Mouse (Mus musculus) neural tube, embryonic 15.5 days (tissue): ENCODE results near the gene Fam172a. TPM values are rescaled to one million over a fixed set of nuclear protein-coding genes. Genes with fewer than 3 reads are reported as not detected.

Source experiments
- ATAC-seq: fragments of 200-750 bp; cut with Nextera tagmentation; 2 replicates; pipeline ENCODE4 v1.8.0; 2017; ENCODE audit warnings: mild to moderate bottlenecking, moderate TSS enrichment, moderate library complexity; ENCODE audit not compliant: low FRiP score
- H3K27ac ChIP-seq: fragments of 300-500 bp; sonication (generic); replicated peaks from 2 replicates; pipeline ENCODE4 v1.5.1; 2015; ENCODE audit warnings: mild to moderate bottlenecking, inconsistent platforms
- H3K27me3 ChIP-seq: fragments of 300-500 bp; sonication (generic); replicated peaks from 2 replicates; pipeline ENCODE4 v1.6.1; 2015; ENCODE audit warnings: inconsistent platforms
- H3K36me3 ChIP-seq: fragments of 300-500 bp; sonication (generic); 2 replicates; pipeline ENCODE4 v1.6.1; 2015; ENCODE audit warnings: inconsistent platforms
- H3K4me1 ChIP-seq: fragments of 300-500 bp; sonication (generic); 2 replicates; pipeline ENCODE4 v1.6.1; 2015; ENCODE audit warnings: inconsistent platforms
- H3K4me2 ChIP-seq: fragments of 300-500 bp; sonication (generic); 2 replicates; pipeline ENCODE4 v1.6.1; 2015; ENCODE audit warnings: inconsistent platforms, mild to moderate bottlenecking, moderate library complexity
- H3K4me3 ChIP-seq: fragments of 300-500 bp; sonication (generic); replicated peaks from 2 replicates; pipeline ENCODE4 v1.5.1; 2015; ENCODE audit warnings: mild to moderate bottlenecking, inconsistent platforms
- H3K9ac ChIP-seq: fragments of 300-500 bp; sonication (generic); replicated peaks from 2 replicates; pipeline ENCODE4 v1.6.1; 2015; ENCODE audit warnings: mild to moderate bottlenecking, inconsistent platforms
- H3K9me3 ChIP-seq: fragments of 300-500 bp; sonication (generic); replicated peaks from 2 replicates; pipeline ENCODE4 v1.6.1; 2016; ENCODE audit warnings: inconsistent platforms
- WGBS: fragments of 180-500 bp; shearing (Covaris S2); methylation state at CpG from one replicate; pipeline ENCODE4 v1.1.7; 2015; ENCODE audit warnings: mixed read lengths; 5-methylcytosine and 5-hydroxymethylcytosine counted together
- polyA plus RNA-seq: library from polyadenylated mRNA; unstranded; fragments of >200 nt; fragmentation: Nextera tagmentation; extraction: Ambion mirVana; gene quantifications from 2 replicates; pipeline ENCODE4 v1.2.1, GENCODE M21; 2015

The Fam172a gene
- polyA plus RNA-seq, 1 experiment from 2014 or later = 39.5 TPM

DNA sequence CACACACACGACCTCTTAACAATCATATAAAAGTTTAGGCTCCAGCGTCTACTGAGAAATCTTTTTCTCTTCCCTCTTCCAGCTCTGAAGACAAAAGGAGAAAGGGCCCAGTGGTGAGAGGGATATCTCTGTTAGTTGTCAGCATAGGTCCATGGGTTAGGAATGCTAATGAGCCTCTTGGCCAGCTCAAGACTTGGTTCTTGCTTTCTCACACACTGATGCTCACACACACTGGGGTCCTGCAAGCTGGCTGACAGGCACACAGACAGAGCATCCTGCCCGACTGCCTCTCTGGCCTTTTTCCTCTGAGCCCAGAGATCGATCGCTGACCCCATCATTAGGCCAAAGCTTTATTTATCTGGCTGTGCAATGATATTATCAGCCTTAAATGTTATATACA, 482.2 kb downstream of the Fam172a start:
- Histone ChIP-seq H3K4me2 (no peak overlapping the region), H3K27me3 (no peaks in the 10 kb centered on the region), H3K4me1 (peaks cover 30% of the 10 kb centered on the region), H3K36me3 (no peaks in the 10 kb centered on the region), H3K4me3 (no peak overlapping the region), H3K9me3 (no peaks in the 10 kb centered on the region), H3K27ac (peak overlapping the region; percentile 39; the same call in 1 of the 2 replicates), H3K9ac (no peak overlapping the region)
- 31% methylated on average over 5 of the region's 5 CpGs for WGBS
- peak; percentile 49; the same call in 1 of the 2 replicates for ATAC-seq

DNA sequence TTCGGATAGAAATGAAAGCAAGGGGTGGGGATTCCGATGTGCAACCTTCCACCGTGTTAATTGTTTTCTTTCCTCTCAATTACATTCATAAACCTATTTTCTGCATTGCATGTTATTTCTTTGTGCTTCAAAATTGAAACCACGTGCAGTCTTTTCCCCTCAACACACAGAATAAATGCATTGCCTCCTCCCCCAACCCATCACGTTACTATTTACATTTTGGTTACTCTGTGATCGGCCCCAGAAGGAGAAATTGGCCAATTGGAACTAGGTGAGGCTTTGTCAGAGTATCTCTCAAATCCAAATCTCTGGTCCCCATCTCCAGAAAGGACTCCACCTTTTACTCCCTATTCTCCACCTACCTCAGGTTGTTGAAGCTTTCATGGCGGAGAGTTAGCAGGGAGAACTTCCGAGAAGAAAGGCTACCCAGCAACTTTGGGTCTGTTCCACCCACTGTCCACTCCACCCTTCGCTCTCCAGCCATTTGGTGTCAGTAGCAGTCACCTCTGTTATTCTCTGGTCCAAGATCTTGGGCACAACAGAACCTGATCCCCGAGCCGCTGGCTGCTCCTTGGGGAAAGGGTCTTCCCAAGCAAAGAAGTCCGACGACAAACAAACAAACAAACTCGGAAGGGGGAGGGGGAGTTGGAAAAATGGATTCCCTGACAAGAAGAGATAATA, 483.1 kb downstream of the Fam172a start:
- Histone ChIP-seq H3K4me1 (peaks cover 27% of the 10 kb centered on the region), H3K4me2 (0 out of 2 replicates have a peak overlapping the region, but pooled peaks have one; percentile 3)

GRCm38 (mm10) chr13:78186340-78186946, 484.6 kb downstream of the Fam172a start:
- no peak overlapping the region for H3K4me3 ChIP-seq
- no peak overlapping the region for H3K9ac ChIP-seq
- no peak overlapping the region for H3K27ac ChIP-seq
- 27% methylated on average over 12 of the region's 12 CpGs for WGBS
- no peak for ATAC-seq
- H3K36me3 ChIP-seq = no peaks in the 10 kb centered on the region
- no peaks in the 10 kb centered on the region for H3K9me3 ChIP-seq
- no peaks in the 10 kb centered on the region for H3K27me3 ChIP-seq
- H3K4me1 ChIP-seq = peaks cover 34% of the 10 kb centered on the region
- H3K4me2 ChIP-seq = no peak overlapping the region

More for the DNA sequence above, 483.1 kb downstream of the Fam172a start:
- WGBS = 21% methylated on average over 14 of the region's 14 CpGs
- Histone ChIP-seq H3K9me3 (no peaks in the 10 kb centered on the region), H3K9ac (no peak overlapping the region), H3K4me3 (no peak overlapping the region), H3K27me3 (no peaks in the 10 kb centered on the region), H3K36me3 (no peaks in the 10 kb centered on the region), H3K27ac (peak overlapping the region; percentile 39; the same call in 1 of the 2 replicates)
- no peak for ATAC-seq

- Histone ChIP-seq H3K27ac (no peak overlapping the region), H3K36me3 (no peaks in the 10 kb centered on the region), H3K9me3 (no peaks in the 10 kb centered on the region), H3K4me2 (no peak overlapping the region), H3K9ac (no peak overlapping the region), H3K4me1 (peaks cover 32% of the 10 kb centered on the region), H3K27me3 (no peaks in the 10 kb centered on the region), H3K4me3 (no peak overlapping the region)
- ATAC-seq = no peak
- 59% methylated on average over 5 of the region's 5 CpGs for WGBS
Observed at GRCm38 (mm10) chr13:78187833-78188232, 486.0 kb downstream of the Fam172a start.

DNA sequence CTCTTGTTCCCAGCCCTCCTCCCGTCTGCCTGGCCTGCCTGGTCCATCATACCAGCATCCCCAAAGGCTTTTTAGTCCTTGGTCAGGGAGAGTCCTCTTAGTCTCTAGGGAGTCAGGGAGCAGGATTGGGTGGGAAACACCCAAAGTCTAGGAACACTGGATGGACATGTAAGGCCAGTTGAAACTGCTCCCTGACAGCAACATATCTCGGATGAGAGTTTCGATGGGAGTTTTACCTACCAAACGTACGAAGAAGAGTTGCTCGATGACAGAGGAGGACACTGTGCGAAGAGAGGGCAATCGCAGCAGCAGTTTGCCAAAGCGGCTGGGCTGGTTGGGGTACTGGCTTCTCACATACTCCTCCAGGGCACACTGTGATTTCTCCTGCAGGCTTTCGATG, 487.8 kb downstream of the Fam172a start:
- H3K4me2 ChIP-seq = peak overlapping the region; percentile 87
- no peak overlapping the region for H3K9ac ChIP-seq
- no peak overlapping the region for H3K4me3 ChIP-seq
- no peak overlapping the region for H3K27ac ChIP-seq
- no peak for ATAC-seq
- H3K4me1 ChIP-seq = peaks cover 40% of the 10 kb centered on the region
- no peaks in the 10 kb centered on the region for H3K27me3 ChIP-seq
- H3K36me3 ChIP-seq = no peaks in the 10 kb centered on the region
- no peaks in the 10 kb centered on the region for H3K9me3 ChIP-seq
- WGBS = 38% methylated on average over 10 of the region's 10 CpGs

GRCm38 (mm10) chr13:78193211-78193610, 491.4 kb downstream of the Fam172a start:
- ATAC-seq = peak; percentile 32; the same call in 1 of the 2 replicates
- Histone ChIP-seq H3K4me1 (peaks cover 51% of the 10 kb centered on the region), H3K4me3 (peak overlapping the region; percentile 51)

DNA sequence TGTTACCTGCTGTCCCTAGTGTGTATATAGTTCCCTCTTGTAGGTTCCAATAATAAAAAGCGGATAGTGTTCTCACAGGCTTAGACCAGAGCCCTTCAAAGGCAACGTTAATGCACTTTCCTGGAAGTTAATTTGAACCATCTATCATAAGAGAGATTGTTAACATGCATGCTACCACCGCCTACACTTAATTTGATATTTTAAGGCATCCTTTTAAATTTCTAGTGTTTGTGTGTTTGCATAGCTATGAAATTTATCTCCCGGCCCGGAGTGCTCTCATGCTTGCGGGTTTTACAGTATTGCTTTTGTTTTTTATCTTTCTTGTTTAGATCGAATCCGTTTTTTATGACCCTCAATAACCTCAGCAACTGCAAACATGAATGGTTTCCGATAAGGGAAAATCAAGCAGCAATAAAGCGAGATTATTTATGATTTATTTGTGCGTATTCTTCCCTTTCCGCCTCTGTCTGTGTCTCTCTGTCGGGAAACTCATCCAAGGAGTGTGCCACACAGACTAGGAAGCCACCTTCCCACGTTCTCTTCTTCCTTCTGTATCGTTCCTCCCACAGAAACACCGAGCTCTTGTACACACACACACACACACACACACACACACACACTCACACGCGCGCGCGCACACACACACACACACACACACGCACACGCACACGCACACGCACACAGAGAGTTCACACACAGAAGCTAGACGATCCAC, 492.5 kb downstream of the Fam172a start:
- no peaks in the 10 kb centered on the region for H3K27me3 ChIP-seq
- ATAC-seq = peak; percentile 19; the same call in 1 of the 2 replicates
- H3K4me1 ChIP-seq = peaks cover 49% of the 10 kb centered on the region
- H3K9me3 ChIP-seq = no peaks in the 10 kb centered on the region
- 3% methylated on average over 26 of the region's 26 CpGs for WGBS
- peak overlapping the region; percentile 58 for H3K9ac ChIP-seq
- H3K36me3 ChIP-seq = no peaks in the 10 kb centered on the region
- H3K4me2 ChIP-seq = peak overlapping the region; percentile 87
- peak overlapping the region; percentile 51 for H3K4me3 ChIP-seq
- H3K27ac ChIP-seq = peak overlapping the region; percentile 88

More at GRCm38 (mm10) chr13:78193211-78193610, 491.4 kb downstream of the Fam172a start:
- 16% methylated on average over 4 of the region's 4 CpGs for WGBS
- peak overlapping the region; percentile 48; the same call in 1 of the 2 replicates for H3K27ac ChIP-seq
- H3K27me3 ChIP-seq = no peaks in the 10 kb centered on the region
- no peaks in the 10 kb centered on the region for H3K9me3 ChIP-seq
- peak overlapping the region; percentile 58; the same call in 1 of the 2 replicates for H3K9ac ChIP-seq
- H3K4me2 ChIP-seq = peak overlapping the region; percentile 87
- H3K36me3 ChIP-seq = no peaks in the 10 kb centered on the region

DNA sequence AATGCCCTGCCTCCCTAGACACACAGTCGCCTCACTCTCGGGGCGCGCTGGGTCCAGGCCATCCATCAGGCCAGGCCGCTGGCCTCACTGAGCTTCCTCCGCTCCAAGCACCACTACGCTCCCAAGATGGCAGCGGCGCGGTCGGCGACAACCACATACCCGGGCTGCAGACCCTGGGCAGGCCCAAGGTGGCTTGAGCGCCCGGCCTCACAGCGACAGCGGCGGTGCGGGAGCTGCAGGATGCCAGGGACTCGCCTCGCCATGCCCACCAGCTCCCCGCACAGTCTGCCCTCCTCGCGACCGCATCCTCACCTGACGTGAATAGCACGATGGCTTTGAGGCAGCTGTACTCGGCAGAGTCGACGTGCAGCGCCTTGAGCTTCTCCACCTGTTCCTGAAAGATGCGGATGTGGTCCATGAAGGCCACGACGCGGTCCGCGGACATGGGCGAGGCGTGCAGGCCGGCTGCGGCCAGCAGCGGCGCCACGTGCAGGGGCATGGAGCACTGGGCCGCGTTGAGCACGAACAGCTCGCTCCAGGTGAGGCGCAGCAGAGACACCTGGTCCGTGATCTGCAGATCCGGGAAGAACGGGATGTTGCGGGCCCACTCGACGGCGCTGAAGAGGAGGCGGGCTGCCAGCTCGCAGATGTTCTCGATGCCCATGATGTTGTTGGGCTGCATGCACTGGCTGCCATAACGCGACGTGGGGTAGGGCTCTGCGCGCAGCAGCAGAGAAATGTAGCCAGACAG, 493.2 kb downstream of the Fam172a start:
- Histone ChIP-seq H3K27ac (peak overlapping the region; percentile 88), H3K9me3 (no peaks in the 10 kb centered on the region), H3K4me2 (peak overlapping the region; percentile 87), H3K4me3 (peak overlapping the region; percentile 51), H3K36me3 (no peaks in the 10 kb centered on the region), H3K27me3 (no peaks in the 10 kb centered on the region), H3K9ac (peak overlapping the region; percentile 58), H3K4me1 (peaks cover 42% of the 10 kb centered on the region)
- peak; percentile 14; the same call in 1 of the 2 replicates for ATAC-seq
- under 1% methylated on average over 64 of the region's 64 CpGs for WGBS

- peak overlapping the region; percentile 87 for H3K4me2 ChIP-seq
- peaks cover 36% of the 10 kb centered on the region for H3K4me1 ChIP-seq
- 2% methylated on average over 13 of the region's 13 CpGs for WGBS
- H3K4me3 ChIP-seq = peak overlapping the region; percentile 51
- H3K9me3 ChIP-seq = no peaks in the 10 kb centered on the region
- H3K27ac ChIP-seq = peak overlapping the region; percentile 88
- no peak for ATAC-seq
- H3K9ac ChIP-seq = peak overlapping the region; percentile 58
- H3K36me3 ChIP-seq = no peaks in the 10 kb centered on the region
- no peaks in the 10 kb centered on the region for H3K27me3 ChIP-seq
Observed at GRCm38 (mm10) chr13:78195601-78196115, 493.8 kb downstream of the Fam172a start.

GRCm38 (mm10) chr13:78196236-78196796, 494.5 kb downstream of the Fam172a start:
- 17% methylated on average over 7 of the region's 7 CpGs for WGBS
- Histone ChIP-seq H3K4me2 (peak overlapping the region; percentile 87), H3K4me3 (peak overlapping the region; percentile 51), H3K27ac (peak overlapping the region; percentile 38), H3K27me3 (no peaks in the 10 kb centered on the region), H3K9ac (peak overlapping the region; percentile 44), H3K36me3 (no peaks in the 10 kb centered on the region), H3K4me1 (peaks cover 30% of the 10 kb centered on the region), H3K9me3 (no peaks in the 10 kb centered on the region)
- ATAC-seq = no peak
